Mouse (Mus musculus): ENCODE results near the gene Ptprn2.

The Ptprn2 gene

DNA sequence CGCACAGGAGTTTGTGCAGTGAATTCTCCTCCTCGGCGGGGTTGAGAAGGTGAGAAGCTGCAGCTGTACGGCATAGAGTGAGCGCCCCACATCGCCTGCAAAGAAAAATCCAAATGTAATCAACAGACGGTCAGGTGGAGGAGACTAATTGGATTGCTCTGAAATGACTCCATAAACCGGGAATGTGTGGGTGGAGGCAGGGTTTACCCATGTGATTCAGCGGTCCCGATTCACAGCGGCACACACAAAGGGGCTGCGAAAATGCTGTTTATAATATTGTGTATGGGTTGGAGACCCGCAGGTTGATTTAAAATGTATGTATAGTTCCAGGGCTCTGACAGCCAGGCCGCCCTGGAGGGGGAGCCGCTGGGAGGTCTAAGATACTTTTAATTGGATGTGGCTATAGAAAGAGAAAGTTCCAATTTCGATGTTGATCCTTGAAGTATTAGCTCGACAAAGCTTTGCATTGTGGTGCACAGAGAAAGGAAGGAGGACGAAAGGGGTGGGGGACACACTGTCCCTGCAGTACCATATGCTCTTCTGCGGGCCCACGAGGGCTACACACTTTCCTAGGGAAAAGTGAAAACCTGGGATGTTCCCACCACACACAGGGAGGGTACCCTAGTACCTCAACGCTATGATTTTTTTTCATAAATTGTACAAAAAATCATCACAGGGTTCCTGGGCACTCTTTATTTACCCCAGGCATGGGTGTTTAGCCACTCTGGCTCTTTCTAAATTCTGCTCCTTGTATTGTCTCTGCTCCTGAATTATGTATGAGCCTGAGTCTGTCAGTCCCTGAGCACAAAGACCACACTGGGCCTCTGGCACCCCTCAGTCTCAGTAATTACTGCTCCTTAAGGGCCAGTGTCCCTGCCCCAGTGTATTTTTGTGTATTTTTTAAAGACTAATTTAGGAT is 568.6 kb downstream of the Ptprn2 start:
- DNase-seq (ENCODE audit: low read depth, low spot score), result no peak

DNA sequence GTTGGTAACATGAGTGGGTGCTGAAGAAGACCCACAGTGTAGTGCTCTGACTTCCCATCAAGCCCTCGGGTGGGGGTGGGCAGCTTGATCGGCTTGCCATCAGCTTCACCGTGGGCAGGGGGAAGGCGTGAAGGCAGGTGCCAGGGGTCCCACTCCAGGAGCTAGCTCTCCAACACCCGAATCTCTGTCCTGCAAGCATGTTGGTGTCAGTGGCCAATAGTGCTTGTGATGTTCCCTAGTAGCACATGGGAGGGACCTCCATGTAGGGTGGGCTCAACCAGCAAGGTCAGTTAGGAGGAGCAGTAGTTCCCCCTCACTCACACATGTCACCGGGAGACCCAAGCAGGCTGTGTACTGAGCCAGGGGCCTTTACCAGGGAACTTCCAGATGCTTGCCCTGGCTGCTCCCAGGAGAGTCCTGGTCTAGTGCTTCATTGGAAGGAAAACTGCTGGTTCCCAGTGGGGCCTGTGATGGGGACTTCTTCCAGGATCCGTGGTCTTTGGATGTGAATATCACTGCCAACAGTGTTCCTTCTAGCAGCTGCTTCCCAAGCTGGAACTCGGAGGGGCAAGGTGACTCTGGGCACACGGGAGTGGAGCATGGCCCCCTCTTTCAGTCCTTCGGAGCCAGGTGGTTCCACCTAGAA is 569.5 kb downstream of the Ptprn2 start:
- DNase-seq (ENCODE audit: low read depth, low spot score), result no peak

DNA sequence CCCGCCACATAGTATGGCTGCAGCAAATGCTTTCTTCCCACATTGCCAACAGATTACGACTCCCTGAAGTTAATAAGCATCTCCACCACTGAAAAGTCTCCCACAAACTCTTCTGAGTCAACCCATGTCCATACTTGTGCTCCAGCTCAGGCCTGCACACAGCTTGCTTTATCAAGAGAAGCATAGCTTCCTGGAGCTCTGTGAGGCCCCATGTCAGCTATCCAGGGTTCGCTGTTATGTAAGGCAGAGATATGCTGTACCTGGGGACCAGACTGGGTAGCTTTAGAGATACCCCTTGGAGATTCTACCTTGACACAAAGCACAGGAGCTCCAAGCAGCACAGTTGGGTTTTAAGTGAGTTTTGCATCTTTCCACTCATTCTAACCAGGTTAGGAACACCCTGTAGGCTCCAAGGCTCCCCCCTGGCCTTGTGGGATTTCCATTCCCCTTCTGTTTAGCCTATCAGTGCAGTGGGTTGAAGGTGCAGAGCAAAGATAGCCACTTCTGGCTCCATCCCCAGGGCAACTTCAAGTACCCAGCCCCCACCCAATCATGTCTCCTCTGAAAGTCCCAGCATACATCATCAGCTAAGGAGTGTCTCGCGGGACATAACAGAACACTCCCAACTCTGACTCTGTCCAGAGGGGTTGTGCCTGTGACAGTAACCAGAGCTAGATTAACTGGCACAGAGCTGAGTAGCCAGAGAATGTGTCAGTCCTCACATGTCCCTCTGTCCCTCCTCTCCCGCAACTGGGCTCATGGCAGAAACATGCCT is 572.9 kb downstream of the Ptprn2 start:
- no peak for DNase-seq (ENCODE audit: low read depth, low spot score)

DNA sequence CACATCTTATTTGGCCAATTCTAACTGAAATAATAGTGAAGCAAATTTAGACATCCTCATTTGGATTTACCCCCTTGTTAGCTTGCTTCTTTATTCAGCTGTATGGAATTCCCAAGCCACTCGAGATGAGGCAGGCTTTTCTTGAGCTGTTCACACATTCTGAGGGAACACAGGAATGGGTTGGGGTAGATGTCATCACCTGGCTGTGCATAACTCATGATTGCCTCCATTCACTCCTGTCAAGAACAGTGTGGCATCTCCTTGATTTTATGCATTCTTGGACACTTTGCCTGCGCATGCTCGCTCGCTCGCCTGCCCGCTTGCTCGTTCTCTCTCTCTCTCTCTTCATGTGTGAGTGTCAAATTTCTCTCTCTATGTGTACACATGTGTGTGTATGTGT is 573.5 kb downstream of the Ptprn2 start:
- DNase-seq (ENCODE audit: low read depth, low spot score), result no peak

DNA sequence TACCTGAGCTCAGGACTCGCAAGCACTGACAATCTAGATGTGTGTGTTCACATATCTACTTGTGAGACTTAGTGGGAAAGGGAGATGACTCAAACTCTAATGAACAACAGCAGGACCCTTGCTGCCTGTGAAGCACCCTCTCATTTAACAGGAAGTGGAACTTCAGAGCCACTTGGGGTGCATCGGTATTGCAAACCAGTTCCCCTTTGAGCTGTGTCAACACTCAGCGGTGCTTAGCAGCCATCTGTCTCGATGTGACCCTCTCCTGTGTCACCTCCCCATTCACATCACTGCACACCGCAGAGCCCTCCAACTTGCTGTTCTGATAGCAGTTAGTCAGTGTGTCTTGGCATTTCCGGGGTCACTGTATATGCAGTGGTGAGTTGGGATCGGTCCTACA is 592.1 kb downstream of the Ptprn2 start:
- DNase-seq (ENCODE audit: low read depth, low spot score), result no peak

DNA sequence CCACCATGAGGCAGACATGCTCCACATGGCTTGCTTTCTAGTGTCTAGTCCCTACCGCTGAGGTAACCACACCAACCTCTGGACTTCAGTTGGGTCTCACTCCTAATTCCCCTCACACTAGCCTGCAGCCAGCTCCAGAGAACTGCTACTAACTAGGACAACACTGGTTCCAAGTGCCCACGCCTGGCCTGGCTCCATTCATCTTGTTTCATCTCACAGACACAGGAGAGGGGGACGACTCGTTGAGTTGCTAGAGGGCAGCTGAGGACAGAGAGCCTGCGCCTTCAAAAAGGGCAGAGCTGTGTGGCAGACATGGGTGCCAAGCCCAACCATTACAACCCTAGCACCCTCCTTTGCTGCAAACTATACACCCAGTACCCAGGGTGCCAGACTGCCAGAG is 593.4 kb downstream of the Ptprn2 start:
- no peak for DNase-seq (ENCODE audit: low read depth, low spot score)

DNA sequence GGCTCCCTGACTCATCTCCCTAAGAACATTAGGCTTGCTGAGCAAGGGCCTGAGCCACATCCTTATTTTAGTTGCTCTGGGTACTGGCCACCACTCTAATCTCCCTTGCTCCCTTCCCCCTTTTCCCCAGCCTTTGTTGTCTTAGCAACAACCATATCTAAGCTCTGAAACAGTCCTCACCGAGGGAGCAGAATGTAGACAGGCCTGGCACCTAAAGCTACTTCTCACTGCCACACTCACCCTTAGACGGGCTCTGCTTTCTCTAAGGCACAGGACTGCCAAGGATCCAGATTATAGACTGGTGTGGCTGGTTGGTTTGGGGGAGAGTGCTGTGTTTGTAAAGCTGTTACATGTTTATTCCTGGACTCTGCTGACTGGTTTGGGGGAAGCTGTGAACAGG is 594.2 kb downstream of the Ptprn2 start:
- no peak for DNase-seq (ENCODE audit: low read depth, low spot score)

DNA sequence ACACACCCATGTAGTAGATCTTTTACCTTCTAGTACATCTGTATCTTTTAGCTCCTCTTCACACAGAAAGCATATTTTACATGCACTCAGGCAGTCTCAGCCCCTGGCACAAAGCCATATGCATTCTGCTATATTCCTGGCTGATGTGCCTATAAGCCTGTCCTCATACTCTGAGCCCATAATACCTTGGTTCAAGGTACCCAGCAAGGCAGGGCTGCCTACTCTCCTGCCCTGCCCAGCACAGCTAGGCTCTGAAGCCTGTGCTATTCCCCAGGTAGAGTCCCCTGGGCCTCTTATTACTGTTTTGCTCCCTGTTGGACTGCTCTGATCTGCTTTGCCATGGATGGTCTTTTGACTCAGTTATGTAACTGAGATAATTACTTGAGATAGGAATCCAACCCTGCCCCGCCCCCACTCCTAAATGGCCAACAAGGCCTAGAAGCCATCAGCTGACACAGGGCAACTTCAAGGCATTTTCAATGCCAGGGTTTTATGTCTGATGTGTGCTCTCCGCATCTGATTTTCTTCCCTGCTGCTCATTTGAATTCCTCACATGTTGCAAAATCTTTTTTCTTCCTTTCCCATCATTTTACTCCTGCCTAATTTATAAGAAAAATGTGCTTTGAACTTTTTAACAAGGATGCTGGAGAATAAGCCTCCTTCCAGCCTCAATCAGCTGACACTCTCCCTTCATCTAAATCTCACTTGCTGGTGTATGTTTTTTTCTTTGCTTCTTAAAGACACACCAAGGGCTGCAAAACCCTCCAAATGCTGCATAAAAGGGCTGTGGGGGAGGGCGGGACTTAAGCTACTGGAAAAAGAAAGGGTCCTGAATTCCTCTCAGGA is 598.6 kb downstream of the Ptprn2 start:
- DNase-seq (ENCODE audit: low read depth, low spot score), result no peak

DNA sequence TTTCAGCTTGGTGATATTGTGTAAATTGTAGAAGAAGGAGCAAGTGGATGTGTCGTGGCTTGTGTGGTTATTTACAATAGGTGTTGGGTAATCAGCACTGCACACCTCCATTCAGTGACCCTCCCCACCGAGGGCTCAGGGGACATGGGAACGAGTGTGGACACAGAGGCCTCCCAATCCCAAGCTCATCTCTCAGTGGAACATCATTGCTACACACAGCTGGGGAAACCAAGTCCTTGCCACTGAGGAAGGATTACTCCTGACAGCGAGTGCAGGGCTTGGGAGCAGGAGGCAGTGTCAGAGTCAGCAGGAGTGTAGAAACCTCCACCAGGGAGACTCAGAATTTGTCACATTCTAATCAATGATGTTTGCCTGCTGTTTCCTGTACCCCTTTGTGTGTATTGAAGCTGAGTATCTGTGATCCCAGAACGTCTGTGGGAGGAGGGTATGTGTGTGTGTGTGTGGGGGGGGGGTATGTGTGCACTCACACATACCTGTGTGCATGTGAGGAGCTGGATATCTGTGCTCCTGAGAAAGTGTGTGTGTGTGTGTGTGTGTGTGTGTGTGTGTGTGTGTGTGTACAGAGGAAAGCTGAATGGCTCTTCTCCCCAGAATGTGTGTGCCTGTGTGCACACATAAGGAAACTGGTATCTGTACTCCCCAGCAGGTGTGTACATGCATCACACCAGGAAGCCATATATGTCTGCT is 599.3 kb downstream of the Ptprn2 start:
- DNase-seq (ENCODE audit: low read depth, low spot score), result no peak

DNA sequence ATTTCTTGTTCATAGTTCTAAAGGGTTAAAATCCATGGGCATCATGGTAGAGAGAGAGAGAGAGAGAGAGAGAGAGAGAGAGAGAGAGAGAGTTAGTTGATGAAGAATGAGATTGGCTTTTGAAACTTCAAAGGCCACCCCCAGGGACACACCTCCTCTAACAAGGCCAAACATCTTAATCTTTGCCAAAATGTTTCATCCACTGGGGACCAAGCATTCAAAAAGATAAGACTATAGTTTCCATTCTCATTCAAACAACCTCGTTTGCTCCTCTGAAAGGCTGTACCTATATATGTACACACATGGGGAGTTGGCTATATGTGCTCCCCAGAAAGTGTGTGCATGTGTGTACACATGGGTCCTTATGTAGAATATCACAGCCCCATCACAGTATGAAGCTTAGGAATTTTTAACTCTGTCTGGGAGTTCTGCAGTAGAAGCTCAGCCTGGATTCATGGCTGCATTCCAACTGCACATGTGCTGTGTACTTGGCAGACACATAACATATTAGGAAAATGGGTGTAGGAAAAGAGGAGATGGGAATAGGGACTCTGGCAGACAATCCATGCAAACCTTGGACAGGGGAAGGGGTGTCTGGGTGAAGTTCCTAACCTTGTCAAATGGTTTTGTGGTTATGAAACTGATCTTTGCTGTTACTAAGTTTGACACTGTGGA is 600.3 kb downstream of the Ptprn2 start:
- no peak for DNase-seq (ENCODE audit: low read depth, low spot score)

DNA sequence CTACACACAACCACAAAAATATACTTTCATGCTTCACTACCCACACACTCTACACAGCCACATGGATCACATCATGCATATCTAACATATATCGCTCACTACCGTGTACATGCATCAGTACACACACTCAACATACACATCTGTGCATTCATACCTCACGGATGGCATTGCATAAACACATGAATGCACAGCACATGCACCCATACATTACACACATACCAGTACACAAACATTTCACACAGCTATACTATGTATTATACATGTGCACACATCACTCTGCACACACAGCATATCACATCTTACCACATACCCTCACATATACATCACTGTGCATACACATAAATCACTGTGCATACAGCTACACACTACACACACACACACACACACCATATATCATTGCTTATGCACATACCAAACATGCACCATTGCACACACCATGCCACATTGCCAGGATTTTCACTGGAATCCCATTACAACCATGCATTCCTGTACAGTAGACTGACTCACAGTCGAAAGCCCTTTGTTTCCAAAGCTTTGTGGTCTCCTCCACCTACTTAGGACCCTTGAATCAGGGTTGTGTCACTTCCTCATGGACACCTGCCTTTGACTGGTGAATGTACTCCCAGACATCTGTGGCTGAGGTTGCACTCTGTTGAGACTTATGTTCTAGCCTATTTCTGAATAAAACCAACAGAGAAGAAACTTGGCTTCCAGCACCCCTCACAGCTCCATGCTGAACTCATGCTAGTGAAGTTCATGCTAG is 607.0 kb downstream of the Ptprn2 start:
- no peak for DNase-seq (ENCODE audit: low read depth, low spot score)

DNA sequence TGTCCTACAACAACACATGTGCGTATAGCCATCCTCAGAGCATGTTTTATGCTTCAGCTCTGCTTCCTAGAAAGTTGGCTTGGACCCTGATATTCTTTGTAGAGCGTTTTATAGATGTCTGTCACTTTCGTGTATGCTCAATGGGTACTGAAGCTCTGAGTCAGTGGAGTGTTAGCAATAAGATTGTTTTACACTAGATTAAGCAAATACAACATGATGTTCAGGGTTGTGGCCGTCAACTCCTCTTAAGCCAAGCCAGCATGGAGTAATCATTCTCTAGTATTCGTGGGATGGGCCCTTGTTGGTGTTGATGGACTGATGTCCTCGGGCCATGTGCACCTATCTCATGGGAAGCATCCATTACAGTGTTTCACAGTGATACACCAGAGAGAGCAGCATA is 610.4 kb downstream of the Ptprn2 start:
- DNase-seq (ENCODE audit: low read depth, low spot score), result no peak

DNA sequence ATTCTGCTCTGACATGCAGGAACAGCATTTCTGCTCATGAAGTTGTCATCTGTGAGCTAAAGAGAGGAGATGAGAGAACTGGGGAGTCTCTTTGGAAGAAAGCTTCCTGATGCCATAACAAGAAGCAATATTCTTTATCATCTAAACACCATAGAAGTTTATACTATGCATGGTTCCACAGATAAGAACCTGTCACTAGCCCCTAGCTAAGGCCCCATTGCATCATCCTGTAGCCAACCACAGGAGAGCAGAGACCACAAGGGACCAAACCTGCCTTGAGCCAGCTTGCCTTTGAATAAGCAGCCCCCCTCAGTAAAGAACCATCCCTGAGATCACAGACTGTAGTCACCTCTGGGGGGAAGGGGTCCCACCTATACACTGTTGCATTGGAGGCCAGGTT is 612.8 kb downstream of the Ptprn2 start:
- DNase-seq (ENCODE audit: low read depth, low spot score), result no peak

DNA sequence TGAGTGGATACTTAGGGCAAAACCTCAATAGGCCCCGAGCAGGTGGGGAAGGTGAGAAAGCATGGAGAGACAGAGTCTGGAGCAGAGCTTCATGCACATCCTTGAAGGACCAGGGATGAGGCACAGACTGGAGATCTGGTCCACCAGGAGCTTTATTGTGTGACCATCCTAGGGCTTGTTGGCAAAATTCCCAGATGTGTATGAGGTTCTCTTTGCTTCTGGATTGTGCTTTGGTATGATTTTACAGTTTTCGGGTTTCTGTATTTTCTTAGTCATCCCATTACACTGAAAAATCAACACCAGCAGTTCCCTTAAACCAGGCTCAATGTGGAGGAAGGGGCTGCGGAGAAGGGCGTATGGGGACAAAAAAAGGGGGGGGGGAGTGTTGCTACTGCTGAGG is 621.2 kb downstream of the Ptprn2 start:
- DNase-seq (ENCODE audit: low read depth, low spot score), result no peak

DNA sequence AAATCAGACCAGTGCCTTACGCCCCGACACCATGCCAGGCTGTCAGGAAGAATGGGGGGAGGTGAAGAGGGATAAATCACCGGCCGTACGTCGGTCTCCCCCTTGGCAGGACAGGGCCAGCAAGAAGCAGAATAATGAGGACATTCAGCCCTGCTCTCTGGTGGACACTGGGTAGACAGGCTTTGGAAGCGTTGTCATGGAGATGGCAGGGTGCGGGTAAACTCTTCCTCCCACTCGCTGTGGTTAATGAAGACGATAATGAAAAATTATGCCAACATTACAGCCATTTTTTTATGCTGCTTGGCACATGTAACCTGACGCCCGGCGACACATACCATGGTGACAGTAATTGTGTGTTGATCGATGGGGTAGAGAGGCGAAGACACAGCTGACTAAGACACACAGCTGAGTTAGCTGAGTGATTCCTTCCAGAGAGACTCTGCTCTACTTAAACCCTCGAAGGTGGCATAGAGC is 621.7 kb downstream of the Ptprn2 start:
- no peak for DNase-seq (ENCODE audit: low read depth, low spot score)

DNA sequence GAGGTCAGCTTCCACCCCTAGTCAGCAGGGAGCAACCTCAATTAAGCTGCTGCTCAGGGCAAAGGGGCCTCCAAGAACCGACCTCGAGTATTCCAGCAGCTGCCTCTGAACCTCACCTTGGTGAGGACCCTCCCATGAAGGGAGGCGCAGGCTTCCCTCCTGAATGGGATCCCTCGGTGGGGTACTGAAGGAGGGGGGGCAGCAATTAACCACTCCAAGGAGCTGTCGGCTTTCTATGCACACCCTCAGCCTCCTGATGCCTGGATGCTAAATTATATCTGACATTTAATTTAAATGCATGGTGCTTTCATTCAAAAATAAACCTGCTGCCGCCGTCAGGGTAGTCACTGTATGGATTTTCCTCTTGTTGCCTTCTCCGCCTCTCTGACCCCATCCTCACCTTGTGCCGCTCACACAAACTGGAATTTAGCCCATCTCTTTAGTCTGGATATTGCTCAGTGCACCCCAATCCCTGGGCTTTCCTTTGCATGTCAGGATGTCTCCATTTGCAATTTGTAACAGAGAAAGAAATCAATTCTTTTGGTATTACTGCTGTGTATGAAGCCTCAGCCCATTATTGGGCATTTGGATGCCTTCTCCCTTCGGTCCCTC is 629.8 kb downstream of the Ptprn2 start:
- DNase-seq (ENCODE audit: low read depth, low spot score), result no peak

DNA sequence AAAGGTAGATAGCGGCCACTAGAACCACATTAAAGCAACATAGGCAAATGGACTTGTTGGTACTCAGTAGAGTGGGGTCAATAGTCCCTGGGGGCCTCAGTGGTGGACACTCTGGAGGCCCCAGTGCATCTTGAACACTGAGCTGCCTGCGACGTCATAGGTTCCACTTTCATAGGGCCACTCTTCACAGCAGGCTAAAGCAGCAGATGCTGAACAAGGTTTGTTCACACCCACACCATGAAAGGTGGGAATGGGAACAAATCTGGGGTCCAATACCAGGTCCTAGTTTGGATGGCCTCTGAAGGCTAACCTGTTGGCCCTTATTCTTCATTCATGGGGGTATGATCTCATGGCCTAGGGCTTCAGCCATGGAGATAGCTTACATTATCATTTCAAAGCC is 641.6 kb downstream of the Ptprn2 start:
- DNase-seq (ENCODE audit: low read depth, low spot score), result no peak

DNA sequence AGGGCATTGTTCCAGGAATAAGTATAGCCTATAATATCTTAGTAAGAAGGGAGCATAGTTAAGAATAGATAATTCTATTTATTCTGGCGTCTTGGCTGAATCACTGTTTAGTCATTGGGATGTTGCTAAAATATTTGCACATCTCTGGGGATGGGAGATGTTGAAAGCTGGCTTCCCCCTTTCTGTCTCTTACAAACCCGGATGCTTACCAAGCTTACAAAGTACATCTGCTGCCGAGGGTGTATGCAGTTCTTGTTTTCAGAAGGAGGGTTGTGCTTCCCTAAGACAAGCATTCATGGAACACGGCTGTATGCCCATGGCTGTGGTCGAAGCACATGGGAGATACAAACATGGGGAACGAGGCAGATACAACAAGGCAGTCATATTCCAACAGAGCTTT is 642.0 kb downstream of the Ptprn2 start:
- DNase-seq (ENCODE audit: low read depth, low spot score), result no peak

DNA sequence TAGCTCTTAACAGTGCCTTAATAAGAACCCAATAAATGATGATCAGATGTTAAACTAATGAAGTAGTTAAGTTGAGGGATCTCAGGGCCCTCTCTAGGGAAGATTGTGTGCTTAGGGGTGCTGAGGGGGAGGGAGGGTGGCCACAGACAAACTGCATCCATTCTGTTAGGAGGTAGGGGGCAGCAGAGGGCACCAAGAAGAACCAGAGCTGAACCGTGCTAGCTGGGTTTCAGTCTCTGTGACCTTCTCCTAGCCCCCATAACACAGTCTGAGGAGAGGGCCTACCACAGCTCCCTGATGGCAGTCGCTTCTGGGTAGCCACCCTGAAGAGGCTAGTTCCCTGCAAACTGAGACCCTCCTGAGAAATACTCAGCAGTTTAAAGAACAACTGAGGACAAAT is 646.6 kb downstream of the Ptprn2 start:
- no peak for DNase-seq (ENCODE audit: low read depth, low spot score)
